In genomic region chr10:81422191-81422590, GRCm38 (mm10) we compare ENCODE assay signal across 9 mouse cellular contexts. TPM values are rescaled to one million over a fixed set of nuclear protein-coding genes. Genes with fewer than 3 reads are reported as not detected.
DNase-seq lines count a peak whose midpoint lies in the region; ATAC-seq lines count a peak whose summit lies in the region.
"Had no signal": no experiment of that assay in that cellular context is flagged by ENCODE, and none has a peak within 500 bp of the region (broad histone marks: within the 10 kb centered on the region; RNA-seq: fewer than 3 reads in every experiment).

No protein-coding gene starts in this region.

- no peaks in the 10 kb centered on the region for H3K27me3 ChIP-seq in kidney, embryonic 16.5 days (ENCODE audit: insufficient read depth, low read length)
- peaks cover 97% of the 10 kb centered on the region for H3K27me3 ChIP-seq in embryonic facial prominence, embryonic 10.5 days (replicated peaks; ENCODE audit: low read depth, poor library complexity, severe bottlenecking)
- H3K27me3 ChIP-seq: limb, embryonic 15.5 days had no signal

- peaks cover 45% of the 10 kb centered on the region for H3K4me1 ChIP-seq in kidney, embryonic 16.5 days (ENCODE audit: insufficient read depth, low read length)
- peaks cover 66% of the 10 kb centered on the region for H3K4me1 ChIP-seq in embryonic facial prominence, embryonic 10.5 days

- H3K4me2 ChIP-seq in kidney, embryonic 16.5 days (replicated peaks; ENCODE audit: low read depth, low read length): no peak overlapping the region
- H3K4me2 ChIP-seq: limb, embryonic 15.5 days had no signal

- WGBS in kidney, embryonic 16.5 days: 74% methylated on average over 6 of the region's 6 CpGs
- WGBS in embryonic facial prominence, embryonic 10.5 days: 68% methylated on average over 6 of the region's 6 CpGs

- no peak overlapping the region for H3K9ac ChIP-seq in kidney, embryonic 16.5 days (replicated peaks; ENCODE audit: low read length)
- H3K9ac ChIP-seq: limb, embryonic 15.5 days had no signal

- ATAC-seq in kidney, embryonic 16.5 days (ENCODE audit: low FRiP score, low TSS enrichment): no peak
- no peak for ATAC-seq in megakaryocyte progenitor cell, adult 5-6 weeks (replicated peaks; ENCODE audit: poor library complexity)

- no peak overlapping the region for H3K27ac ChIP-seq in kidney, embryonic 16.5 days (ENCODE audit: low read length)
- no peak overlapping the region for H3K27ac ChIP-seq in embryonic facial prominence, embryonic 10.5 days (replicated peaks)
- H3K27ac ChIP-seq: limb, embryonic 15.5 days had no signal

- DNase-seq in kidney, adult 9 months: peak; percentile 23
- DNase-seq in thymus, postnatal 4 days: peak; percentile 6
- no peak for DNase-seq in thymus, postnatal 25 days
- peak; percentile 7 for DNase-seq in embryonic facial prominence, embryonic 10.5 days (ENCODE audit: low spot score)
- peak; percentile 2 for DNase-seq in right cerebral cortex, postnatal 4 days
- no peak for DNase-seq in embryo, embryonic 11 days

- H3K4me3 ChIP-seq in kidney, embryonic 16.5 days (ENCODE audit: low read length): no peak overlapping the region
- no peak overlapping the region for H3K4me3 ChIP-seq in embryonic facial prominence, embryonic 10.5 days
- H3K4me3 ChIP-seq: limb, embryonic 15.5 days had no signal

- H3K36me3 ChIP-seq in kidney, embryonic 16.5 days (ENCODE audit: insufficient read depth, low read length): peaks cover 11% of the 10 kb centered on the region; the same call in 1 of the 2 replicates
- H3K36me3 ChIP-seq in embryonic facial prominence, embryonic 10.5 days (replicated peaks): peaks cover 4% of the 10 kb centered on the region; the same call in 1 of the 2 replicates

- H3K9me3 ChIP-seq in kidney, embryonic 16.5 days (ENCODE audit: low read length): no peaks in the 10 kb centered on the region
- no peaks in the 10 kb centered on the region for H3K9me3 ChIP-seq in embryonic facial prominence, embryonic 10.5 days
- H3K9me3 ChIP-seq: limb, embryonic 15.5 days had no signal

RNA-seq across cellular contexts. Expression of gene Smim24, which starts 29.3 kb away (rescaled TPM):
- 42.7 and 44.1 TPM in 2 replicates for polyA plus RNA-seq in kidney, embryonic 16.5 days (2015; fragmentation: Nextera tagmentation; extraction: Ambion mirVana)
- 2.0 and 2.8 TPM in 2 replicates for polyA plus RNA-seq in embryonic facial prominence, embryonic 10.5 days (2016; fragmentation: Nextera tagmentation; extraction: Ambion mirVana)
- 31.0 and 31.4 TPM in 2 replicates for total RNA-seq in megakaryocyte progenitor cell, adult 5-6 weeks (2015)
- 7.5 and 17.1 TPM in 2 replicates for total RNA-seq in megakaryocyte progenitor cell, adult 5-6 weeks (2017)

RNA-seq across cellular contexts. Expression of gene Nfic, which starts 33.2 kb away (rescaled TPM):
- polyA plus RNA-seq in kidney, embryonic 16.5 days (2015; fragmentation: Nextera tagmentation; extraction: Ambion mirVana): 87.8 and 92.0 TPM in 2 replicates
- polyA plus RNA-seq in embryonic facial prominence, embryonic 10.5 days (2016; fragmentation: Nextera tagmentation; extraction: Ambion mirVana): 12.5 and 20.2 TPM in 2 replicates
- 35.5 and 36.8 TPM in 2 replicates for total RNA-seq in megakaryocyte progenitor cell, adult 5-6 weeks (2015)
- 4.0 and 5.0 TPM in 2 replicates for total RNA-seq in megakaryocyte progenitor cell, adult 5-6 weeks (2017)

RNA-seq across cellular contexts. Expression of gene Gm48552, which starts 33.4 kb away (rescaled TPM):
- 1.4 and 1.6 TPM in 2 replicates for polyA plus RNA-seq in kidney, embryonic 16.5 days (2015; fragmentation: Nextera tagmentation; extraction: Ambion mirVana)
- 1.8 and 3.1 TPM in 2 replicates for polyA plus RNA-seq in embryonic facial prominence, embryonic 10.5 days (2016; fragmentation: Nextera tagmentation; extraction: Ambion mirVana)
- total RNA-seq in megakaryocyte progenitor cell, adult 5-6 weeks (2015): not detected in 2 replicates
- 0.46 TPM in 1 of 2 replicates, not detected in the other for total RNA-seq in megakaryocyte progenitor cell, adult 5-6 weeks (2017)

RNA-seq across cellular contexts. Expression of gene Gm48551, which starts 37.9 kb away (rescaled TPM):
- 5.0 and 5.2 TPM in 2 replicates for polyA plus RNA-seq in kidney, embryonic 16.5 days (2015; fragmentation: Nextera tagmentation; extraction: Ambion mirVana)
- 2.7 TPM in 2 replicates for polyA plus RNA-seq in embryonic facial prominence, embryonic 10.5 days (2016; fragmentation: Nextera tagmentation; extraction: Ambion mirVana)
- total RNA-seq in megakaryocyte progenitor cell, adult 5-6 weeks (2015): 2.6 and 3.0 TPM in 2 replicates
- total RNA-seq in megakaryocyte progenitor cell, adult 5-6 weeks (2017): 0.62 and 1.7 TPM in 2 replicates

RNA-seq across cellular contexts. Expression of gene Dohh, which starts 38.0 kb away (rescaled TPM):
- 87.6 and 104 TPM in 2 replicates for polyA plus RNA-seq in kidney, embryonic 16.5 days (2015; fragmentation: Nextera tagmentation; extraction: Ambion mirVana)
- 105 and 109 TPM in 2 replicates for polyA plus RNA-seq in embryonic facial prominence, embryonic 10.5 days (2016; fragmentation: Nextera tagmentation; extraction: Ambion mirVana)
- total RNA-seq in megakaryocyte progenitor cell, adult 5-6 weeks (2015): 9.3 and 13.7 TPM in 2 replicates
- 36.5 and 52.5 TPM in 2 replicates for total RNA-seq in megakaryocyte progenitor cell, adult 5-6 weeks (2017)

Comparison
In these comparisons a context has a peak if more than half of its experiments do, and no peak if none do; other contexts are left out.
1. DNase-seq: peak in kidney, adult 9 months (single experiment), thymus, postnatal 4 days (single experiment), embryonic facial prominence, embryonic 10.5 days (single experiment) and right cerebral cortex, postnatal 4 days (single experiment); none in thymus, postnatal 25 days (single experiment) and embryo, embryonic 11 days (single experiment).
2. RNA of gene Smim24, which starts 29.3 kb away (polyA plus RNA-seq): 42.7 to 44.1 TPM in kidney, embryonic 16.5 days; 2.0 to 2.8 TPM in embryonic facial prominence, embryonic 10.5 days; every median in the first group is over 10 times any median in the second.